Mouse (Mus musculus) heart, adult 2 months (tissue): ENCODE measurements around the gene Rtl10. TPM values are rescaled to one million over a fixed set of nuclear protein-coding genes. Genes with fewer than 3 reads are reported as not detected.

Source experiments
- DNase-seq, 2 experiments: peaks; one replicate each; pipeline ENCODE4 v3.0.0; 2021
- H3K27ac ChIP-seq: fragments of 200-600 bp; 2 replicates; pipeline ENCODE4 v1.8.1; 2022
- H3K27me3 ChIP-seq: fragments of 200-500 bp; 2 replicates; pipeline ENCODE4 v1.6.1; 2012; ENCODE audit warnings: mild to moderate bottlenecking, low read length, inconsistent platforms, mixed read lengths; ENCODE audit not compliant: control insufficient read depth, insufficient read depth
- H3K36me3 ChIP-seq: fragments of 200-500 bp; 2 replicates; pipeline ENCODE4 v1.6.1; 2012; ENCODE audit warnings: low read length, inconsistent platforms; ENCODE audit not compliant: control insufficient read depth, insufficient read depth
- H3K4me1 ChIP-seq: fragments of 200-500 bp; 2 replicates; pipeline ENCODE4 v1.6.1; 2011; ENCODE audit warnings: low read length; ENCODE audit not compliant: control insufficient read depth, insufficient read depth
- H3K4me3 ChIP-seq: fragments of 200-600 bp; 2 replicates; pipeline ENCODE4 v1.8.1; 2022
- H3K79me2 ChIP-seq: fragments of 200-500 bp; replicated peaks from 2 replicates; pipeline ENCODE4 v1.6.1; 2012; ENCODE audit warnings: mild to moderate bottlenecking, inconsistent platforms, low read length, moderate library complexity, mixed read lengths; ENCODE audit not compliant: control insufficient read depth, insufficient read depth
- H3K9ac ChIP-seq: fragments of 200-500 bp; 2 replicates; pipeline ENCODE4 v1.6.1; 2012; ENCODE audit warnings: low read depth, mild to moderate bottlenecking, control low read depth, inconsistent platforms, low read length, mixed read lengths
- CTCF ChIP-seq: fragments of 200-600 bp; IDR thresholded peaks from 2 replicates; pipeline ENCODE4 v1.8.1; 2022; ENCODE audit warnings: antibody characterized with exemption, mild to moderate bottlenecking, moderate library complexity
- EP300 ChIP-seq: fragments of 200-500 bp; IDR thresholded peaks from 2 replicates; pipeline ENCODE4 v1.6.1; 2011; ENCODE audit warnings: low read depth, low read length, control low read depth; ENCODE audit not compliant: insufficient read depth
- POLR2A ChIP-seq: fragments of 200-500 bp; IDR thresholded peaks from 2 replicates; pipeline ENCODE4 v1.6.1; 2011; ENCODE audit warnings: mild to moderate bottlenecking, low read depth, low read length, control low read depth; ENCODE audit not compliant: insufficient read depth
- WGBS: fragments of 180-500 bp; shearing (Covaris S2); methylation state at CpG from one replicate; pipeline ENCODE4 v1.1.7; 2018; 5-methylcytosine and 5-hydroxymethylcytosine counted together
- intact Hi-C: fragments of 180-260 bp; cut with DNase I; formaldehyde crosslinking; loops from one replicate; pipeline ENCODE4 v1.15.1; 2025
- polyA plus RNA-seq: library from polyadenylated mRNA; depleted of rRNA; stranded (reverse); fragments of >200 nt; gene quantifications from 2 replicates; pipeline ENCODE4 v1.2.3, GENCODE M21; 2012; rRNA removed
- total RNA-seq, 2 experiments: library from RNA; stranded (reverse); gene quantifications; 2 replicates each; pipeline ENCODE4 v1.2.3; 2021

The Rtl10 gene
- total and polyA plus RNA-seq, 3 experiments, result 3.4 to 3.9 (median 3.4) TPM

- Histone ChIP-seq H3K36me3 (no peaks in the 10 kb centered on the region), H3K79me2 (no peaks in the 10 kb centered on the region), H3K4me3 (no peak overlapping the region), H3K9ac (no peak overlapping the region), H3K4me1 (no peaks in the 10 kb centered on the region), H3K27me3 (no peaks in the 10 kb centered on the region), H3K27ac (no peak overlapping the region)
- DNase-seq, result no peak
- no peak for TF ChIP-seq CTCF
- no peak for TF ChIP-seq EP300
- no peak for TF ChIP-seq POLR2A
- intact Hi-C loops, result no loop called here
- WGBS, result 50% methylated on average over 8 of the region's 8 CpGs
Measured at GRCm38 (mm10) chr16:18543151-18543829, 44.6 kb downstream of the Rtl10 start.

GRCm38 (mm10) chr16:18547891-18548290, 49.2 kb downstream of the Rtl10 start:
- no peak for DNase-seq
- TF ChIP-seq POLR2A, result no peak
- TF ChIP-seq EP300, result no peak
- no peak for TF ChIP-seq CTCF

More at GRCm38 (mm10) chr16:18547891-18548290, 49.2 kb downstream of the Rtl10 start:
- Histone ChIP-seq H3K27ac (no peak overlapping the region), H3K27me3 (no peaks in the 10 kb centered on the region), H3K79me2 (no peaks in the 10 kb centered on the region), H3K36me3 (no peaks in the 10 kb centered on the region), H3K9ac (no peak overlapping the region), H3K4me1 (no peaks in the 10 kb centered on the region), H3K4me3 (no peak overlapping the region)
- intact Hi-C loops, result no loop called here
- 87% methylated on average over 5 of the region's 5 CpGs for WGBS

Other genes with a start within 250 kb of the Rtl10 start
- gene Gm49776, start 240.6 kb upstream of the Rtl10 start, total RNA-seq, result not detected
- gene Gm49776, start 240.6 kb upstream of the Rtl10 start, polyA plus RNA-seq, result not detected in 2 replicates
- 10 to 100 TPM; 10.7 to 13.2 TPM for gene Dgcr8, start 209.7 kb upstream of the Rtl10 start, total RNA-seq
- 8.7 and 14.5 TPM in 2 replicates for gene Dgcr8, start 209.7 kb upstream of the Rtl10 start, polyA plus RNA-seq
- 100 to 1,000 TPM; 173 to 181 TPM for gene Tango2, start 150.8 kb upstream of the Rtl10 start, total RNA-seq
- gene Tango2, start 150.8 kb upstream of the Rtl10 start, polyA plus RNA-seq, result 283 and 382 TPM in 2 replicates
- gene Arvcf, start 150.7 kb upstream of the Rtl10 start, total RNA-seq, result 10 to 100 TPM; 14.4 to 16.4 TPM
- 13.9 and 17.0 TPM in 2 replicates for gene Arvcf, start 150.7 kb upstream of the Rtl10 start, polyA plus RNA-seq
- 10 to 100 TPM; 37.6 to 39.7 TPM for gene Txnrd2, start 72.5 kb upstream of the Rtl10 start, total RNA-seq
- gene Txnrd2, start 72.5 kb upstream of the Rtl10 start, polyA plus RNA-seq, result 35.1 and 36.1 TPM in 2 replicates
- gene Comt, start 72.0 kb upstream of the Rtl10 start, total RNA-seq, result 100 to 1,000 TPM; 139 to 150 TPM
- gene Comt, start 72.0 kb upstream of the Rtl10 start, polyA plus RNA-seq, result 208 and 236 TPM in 2 replicates
- gene Gnb1l, start 188 bp upstream of the Rtl10 start, total RNA-seq, result 1 to 10 TPM; 5.3 to 7.4 TPM
- 5.5 and 8.5 TPM in 2 replicates for gene Gnb1l, start 188 bp upstream of the Rtl10 start, polyA plus RNA-seq
- gene Tbx1, start 91.8 kb downstream of the Rtl10 start, total RNA-seq, result 1 to 10 TPM in 1 of 2 experiments, under 1 TPM in 1; 0.68 to 1.1 TPM
- 0.91 and 1.3 TPM in 2 replicates for gene Tbx1, start 91.8 kb downstream of the Rtl10 start, polyA plus RNA-seq
- 1 to 10 TPM in 1 of 2 experiments, under 1 TPM in 1; 0.86 to 3.5 TPM for gene Gp1bb, start 123.5 kb downstream of the Rtl10 start, total RNA-seq
- gene Gp1bb, start 123.5 kb downstream of the Rtl10 start, polyA plus RNA-seq, result 1.3 and 5.6 TPM in 2 replicates
- 1 to 10 TPM; 1.1 TPM for gene Gm49601, start 127.5 kb downstream of the Rtl10 start, total RNA-seq
- gene Gm49601, start 127.5 kb downstream of the Rtl10 start, polyA plus RNA-seq, result 3.1 and 4.9 TPM in 2 replicates
- gene Sept5, start 131.1 kb downstream of the Rtl10 start, total RNA-seq, result 1 to 10 TPM; 3.2 to 5.6 TPM
- gene Sept5, start 131.1 kb downstream of the Rtl10 start, polyA plus RNA-seq, result 7.1 and 7.3 TPM in 2 replicates